Mouse (Mus musculus): ENCODE data around the gene Ace3.
"Not testable (repeated sequence)": the region's sequence is repeated elsewhere in the genome, so short reads cannot be mapped to it uniquely, and the experiment has no call there.

Gene Ace3

DNA sequence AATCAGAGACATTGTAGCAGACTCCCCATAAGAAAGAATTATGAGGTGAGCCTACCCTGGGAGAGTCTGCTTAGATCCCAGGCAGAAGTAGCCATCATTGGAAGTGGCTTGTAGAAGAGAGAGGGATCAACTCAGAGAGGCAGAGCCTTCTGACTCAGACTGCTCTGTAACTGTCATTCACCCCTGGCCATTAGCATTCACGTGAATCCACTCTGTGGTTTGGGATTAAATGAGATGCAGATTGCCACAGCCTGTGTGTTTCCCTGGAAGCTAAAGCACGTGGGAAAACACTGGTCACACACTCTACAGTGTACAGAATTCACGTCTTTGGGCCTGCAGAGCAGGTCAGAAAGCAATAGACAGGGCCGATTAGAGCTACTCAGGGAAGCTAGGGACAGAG, 10.0 kb upstream of the Ace3 start:
- DNase-seq = no peak

DNA sequence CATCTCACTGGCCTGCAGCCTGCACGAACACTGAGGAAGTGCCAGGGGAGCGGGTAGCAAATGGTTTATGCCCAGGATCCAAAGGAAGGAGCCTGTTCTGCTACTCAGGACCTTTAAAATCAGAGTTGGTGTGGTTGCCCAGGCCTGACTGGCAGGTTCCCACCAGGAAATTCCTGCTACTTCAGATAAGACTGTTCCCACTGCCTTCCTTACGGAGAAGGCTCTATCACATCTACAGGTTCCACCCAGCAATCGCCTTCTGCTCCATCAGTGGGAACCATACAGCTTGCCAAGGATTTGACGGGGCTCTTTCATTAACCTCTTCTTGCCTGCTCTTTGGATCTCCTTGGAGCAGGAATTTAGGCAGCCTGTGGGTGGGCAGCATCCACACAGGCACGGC, 7.0 kb upstream of the Ace3 start:
- DNase-seq = no peak

DNA sequence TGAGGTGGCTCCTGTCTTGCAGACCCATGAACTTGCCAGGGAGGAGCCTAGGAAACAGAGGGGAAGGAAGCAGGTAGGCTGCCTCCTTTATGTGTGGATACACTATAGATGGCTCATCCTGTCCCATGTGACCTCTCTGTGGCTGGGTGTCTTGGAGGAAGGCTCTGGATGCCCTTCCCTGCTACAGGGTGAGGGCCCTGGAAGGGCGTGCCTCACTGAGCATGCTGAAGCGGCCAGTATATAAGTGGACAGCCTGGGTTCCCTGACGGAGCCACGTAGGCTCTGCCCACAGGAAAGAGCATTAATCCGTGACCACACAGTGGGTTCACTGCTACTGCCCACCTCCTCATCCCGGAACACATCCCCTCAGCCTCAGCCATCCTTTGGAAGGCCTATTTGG, 5.0 kb upstream of the Ace3 start:
- DNase-seq = no peak

DNA sequence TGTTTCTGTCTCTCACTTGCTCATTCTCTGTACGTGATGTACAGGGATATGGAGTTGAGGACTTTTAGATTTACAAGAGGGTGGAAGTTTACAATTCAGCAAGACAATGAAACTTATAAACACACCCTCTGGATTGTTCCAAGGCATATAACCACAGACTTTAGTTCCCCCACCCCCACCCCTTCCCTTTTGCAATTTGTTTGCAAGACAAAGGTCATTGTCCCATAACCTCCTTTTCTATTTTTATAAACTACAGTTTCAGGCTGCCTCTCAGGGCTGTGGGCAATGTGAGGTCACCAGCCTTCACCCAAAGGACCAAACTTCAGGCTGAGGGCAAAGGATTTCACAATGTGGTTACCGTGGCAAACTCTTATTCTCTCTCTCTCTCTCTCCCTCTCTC, 4.2 kb upstream of the Ace3 start:
- DNase-seq = no peak

DNA sequence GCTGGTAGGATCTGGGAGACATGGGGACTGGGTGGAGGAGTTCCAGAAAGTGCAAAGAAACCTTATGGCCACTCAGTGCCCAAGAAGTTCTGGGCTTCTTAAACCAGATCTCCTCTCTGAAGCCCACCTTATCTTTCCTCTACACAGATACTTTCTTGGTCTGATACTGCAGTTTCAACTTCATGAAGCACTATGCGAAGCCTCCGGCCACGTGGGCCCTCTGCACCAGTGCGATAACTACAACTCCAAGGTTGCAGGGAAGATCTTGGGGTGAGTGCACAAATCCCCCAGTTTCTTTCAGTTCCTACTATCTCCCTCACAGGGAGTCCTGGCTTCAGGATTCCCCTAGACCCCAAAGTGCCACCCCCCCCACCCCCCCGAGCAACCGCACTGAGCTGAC, 5.6 kb downstream of the Ace3 start:
- no peak for DNase-seq

DNA sequence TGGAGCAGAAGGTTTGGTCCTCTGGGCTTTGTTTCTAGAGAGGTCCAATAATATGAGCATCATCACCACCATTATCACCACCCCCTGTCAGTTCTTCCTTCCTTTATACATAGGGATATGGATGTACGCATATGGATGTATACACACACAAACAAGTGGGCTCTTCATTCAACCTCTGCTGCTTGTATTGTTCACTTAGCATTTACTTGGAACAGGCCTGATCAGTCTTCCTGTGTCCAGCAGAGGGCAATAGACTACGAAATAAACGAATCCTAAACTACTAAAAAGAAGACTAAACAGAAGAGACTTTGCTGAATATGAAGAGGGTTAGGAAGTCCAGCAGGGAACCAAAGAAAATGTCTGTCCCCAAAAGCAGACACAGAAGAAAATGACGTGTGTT, 7.2 kb downstream of the Ace3 start:
- peak in 1 of 2 experiments; percentile 32 for DNase-seq

DNA sequence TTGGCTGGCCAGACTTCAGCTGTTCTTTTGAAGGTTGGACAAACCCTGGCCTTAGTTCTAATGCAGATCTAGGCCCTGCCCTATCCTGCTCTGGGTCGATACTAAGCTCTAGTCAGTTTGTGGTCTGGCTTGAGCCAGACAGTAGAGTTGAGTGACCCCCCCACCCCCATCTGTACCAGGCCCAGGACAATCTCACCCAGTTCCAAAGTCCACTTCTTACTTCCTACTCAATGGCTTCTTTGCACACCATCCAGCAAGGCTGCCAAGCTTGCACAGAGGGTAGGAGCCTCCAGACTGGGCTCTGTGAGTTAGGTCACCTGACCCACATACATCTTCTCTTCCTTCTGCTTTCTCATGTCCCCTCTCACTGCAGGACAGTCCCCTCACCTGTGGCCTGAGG, 10.1 kb downstream of the Ace3 start:
- DNase-seq = no peak

DNA sequence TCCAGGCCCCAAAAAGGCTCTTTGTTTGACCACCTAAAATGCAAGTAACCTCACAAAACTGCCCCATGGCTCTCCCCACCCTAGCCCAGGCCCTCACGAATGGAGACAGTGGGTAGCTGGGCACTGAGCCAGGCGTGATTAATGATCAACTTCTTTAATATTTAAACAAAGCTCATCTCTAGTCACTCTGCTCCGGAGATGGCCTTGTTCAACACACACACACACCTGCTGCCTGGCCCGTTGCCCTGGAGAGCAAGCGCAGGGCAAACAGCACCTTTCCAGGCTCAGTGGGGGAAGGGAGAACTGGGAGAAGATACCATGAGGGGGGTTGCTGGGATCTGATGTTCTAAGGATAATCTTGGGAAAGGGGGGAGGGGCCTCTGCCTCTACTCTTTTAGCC, 11.5 kb downstream of the Ace3 start:
- DNase-seq = no peak

DNA sequence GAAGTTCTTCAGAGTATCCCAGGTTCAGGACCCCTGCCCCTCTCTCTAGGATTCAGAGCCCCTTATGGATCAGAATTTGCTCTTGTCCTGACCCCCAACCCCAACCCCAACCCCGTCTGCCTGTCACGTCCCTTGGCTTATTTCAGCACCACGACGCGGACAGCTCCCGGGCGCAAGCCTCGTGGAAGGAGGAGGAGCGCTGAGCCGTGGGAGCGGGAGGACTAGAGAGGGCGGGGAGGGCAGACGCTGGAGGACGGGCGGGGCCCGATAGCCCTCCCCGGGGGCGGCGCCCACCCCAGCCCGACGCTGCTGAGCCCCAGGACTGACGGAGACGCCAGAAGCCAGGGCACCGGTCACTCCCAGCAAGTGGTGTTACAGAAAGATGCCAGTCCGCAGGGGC, 13.3 kb downstream of the Ace3 start, which contains the start of gene Kcnh6:
TSS of gene Kcnh6 (plus strand) at position 304 of the 400 bp plus-strand sequence.
- DNase-seq = no peak

DNA sequence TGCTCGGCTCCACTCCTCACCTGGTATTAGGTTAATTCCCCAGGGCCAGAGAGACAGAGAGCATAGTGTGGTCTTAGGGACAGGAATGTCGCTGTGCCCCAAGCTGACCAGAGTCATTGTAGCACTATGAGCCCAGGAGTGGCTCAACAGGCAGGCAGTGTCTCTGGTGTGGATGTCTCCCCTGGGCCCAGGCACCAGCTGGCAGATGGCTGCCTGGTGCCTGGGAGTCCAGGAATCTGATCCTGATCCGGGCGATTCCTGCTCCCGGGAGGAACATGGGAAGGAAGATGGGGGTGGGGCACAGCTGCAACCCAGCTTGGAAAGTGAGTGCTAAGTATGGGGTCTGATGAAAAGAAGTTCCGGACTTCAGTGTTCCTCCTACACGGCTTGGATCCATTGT, 18.2 kb downstream of the Ace3 start:
- no peak for DNase-seq

DNA sequence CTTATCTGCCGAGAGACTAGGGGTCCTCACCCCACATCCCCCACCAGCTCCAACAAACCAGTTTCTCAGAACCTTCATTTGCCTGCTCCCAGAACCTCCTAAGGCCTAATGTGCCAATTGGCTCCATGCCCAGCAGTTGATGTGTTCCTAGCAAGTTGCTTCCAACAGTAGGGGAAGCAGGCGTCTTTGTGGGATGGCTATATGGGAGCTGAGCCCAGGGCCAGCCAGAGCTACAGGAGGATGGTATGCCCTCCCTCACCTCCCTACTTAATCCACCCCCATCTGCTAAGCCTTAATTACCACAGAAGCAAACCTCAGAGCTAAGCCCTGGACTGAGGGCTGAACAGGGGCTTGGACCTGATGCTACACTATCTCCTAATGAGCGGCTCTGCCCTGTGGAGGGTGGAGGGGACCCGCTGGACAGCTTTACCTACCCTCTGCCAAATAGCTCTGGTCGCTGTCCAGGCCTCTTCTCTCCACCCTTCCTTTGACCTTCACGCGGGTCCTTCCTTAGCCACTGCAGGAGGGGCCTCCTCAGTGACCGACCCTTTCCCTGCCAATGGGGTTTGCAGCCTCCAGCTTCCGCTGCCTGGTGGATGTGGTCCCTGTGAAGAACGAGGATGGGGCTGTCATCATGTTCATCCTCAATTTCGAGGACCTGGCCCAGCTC, 19.2 kb downstream of the Ace3 start:
- peak; percentile 55 to 65 for DNase-seq

DNA sequence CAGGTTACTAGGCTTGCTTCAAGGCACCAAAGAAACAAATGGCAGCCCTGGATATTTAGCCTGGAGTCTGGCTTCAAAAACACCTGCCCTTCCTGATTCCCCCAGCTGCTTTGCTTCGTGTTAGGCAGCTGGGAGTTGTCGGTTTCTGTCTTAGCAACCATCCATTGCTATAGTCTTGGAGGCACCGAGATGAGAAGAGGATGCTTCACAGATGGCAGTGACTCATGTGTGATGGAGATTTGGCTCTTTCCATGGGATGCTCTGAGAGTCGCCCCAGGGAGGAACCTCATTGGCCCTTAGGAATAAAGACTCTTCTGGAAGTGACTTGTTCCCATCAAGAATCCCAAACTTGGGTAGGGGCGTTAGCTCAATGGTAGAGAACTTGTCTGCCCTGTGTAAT, 22.0 kb downstream of the Ace3 start:
- DNase-seq = no peak

DNA sequence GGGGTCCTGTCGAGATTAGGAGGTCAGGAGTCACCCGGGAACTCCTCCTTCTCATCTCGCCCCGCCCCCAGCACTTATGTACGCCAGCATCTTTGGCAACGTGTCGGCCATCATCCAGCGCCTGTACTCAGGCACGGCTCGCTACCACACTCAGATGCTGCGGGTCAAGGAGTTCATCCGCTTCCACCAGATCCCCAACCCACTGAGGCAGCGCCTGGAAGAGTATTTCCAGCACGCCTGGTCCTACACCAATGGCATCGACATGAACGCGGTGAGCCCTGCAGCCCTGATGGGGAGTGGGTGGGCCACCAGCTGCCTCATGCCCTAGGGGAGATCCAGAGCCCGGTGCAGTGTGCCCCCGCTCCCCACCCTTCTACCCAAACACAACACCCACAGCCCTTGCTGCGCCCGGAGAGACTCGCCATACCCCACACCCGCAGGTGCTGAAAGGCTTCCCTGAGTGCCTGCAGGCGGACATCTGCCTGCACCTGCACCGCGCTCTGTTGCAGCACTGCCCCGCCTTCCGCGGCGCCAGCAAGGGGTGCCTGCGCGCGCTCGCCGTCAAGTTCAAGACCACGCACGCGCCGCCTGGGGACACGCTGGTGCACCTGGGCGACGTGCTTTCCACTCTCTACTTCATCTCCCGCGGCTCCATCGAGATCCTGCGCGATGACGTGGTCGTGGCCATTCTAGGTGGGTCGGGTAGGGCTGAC, 25.7 kb downstream of the Ace3 start:
- DNase-seq = peak; percentile 26 to 32

DNA sequence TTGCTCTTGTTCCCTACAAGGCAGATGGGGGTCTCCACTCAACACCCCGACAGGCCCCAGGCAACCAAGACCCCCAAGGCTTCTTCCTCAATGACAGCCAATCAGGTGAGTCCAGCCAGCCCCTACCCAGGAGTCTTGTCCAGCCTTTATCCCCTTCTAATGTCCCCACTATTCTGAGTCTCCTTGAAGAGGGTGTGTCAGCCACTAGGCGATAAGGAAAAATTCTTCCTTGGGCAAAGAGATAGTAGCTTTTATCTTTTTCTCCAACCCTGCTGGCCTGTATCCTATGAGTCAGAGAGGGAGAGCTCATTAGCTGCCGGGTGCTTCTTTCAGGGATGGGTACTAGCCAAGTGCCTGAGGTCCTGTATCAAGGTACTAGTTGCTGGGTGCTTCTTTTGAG, 31.3 kb downstream of the Ace3 start:
- DNase-seq = no peak

DNA sequence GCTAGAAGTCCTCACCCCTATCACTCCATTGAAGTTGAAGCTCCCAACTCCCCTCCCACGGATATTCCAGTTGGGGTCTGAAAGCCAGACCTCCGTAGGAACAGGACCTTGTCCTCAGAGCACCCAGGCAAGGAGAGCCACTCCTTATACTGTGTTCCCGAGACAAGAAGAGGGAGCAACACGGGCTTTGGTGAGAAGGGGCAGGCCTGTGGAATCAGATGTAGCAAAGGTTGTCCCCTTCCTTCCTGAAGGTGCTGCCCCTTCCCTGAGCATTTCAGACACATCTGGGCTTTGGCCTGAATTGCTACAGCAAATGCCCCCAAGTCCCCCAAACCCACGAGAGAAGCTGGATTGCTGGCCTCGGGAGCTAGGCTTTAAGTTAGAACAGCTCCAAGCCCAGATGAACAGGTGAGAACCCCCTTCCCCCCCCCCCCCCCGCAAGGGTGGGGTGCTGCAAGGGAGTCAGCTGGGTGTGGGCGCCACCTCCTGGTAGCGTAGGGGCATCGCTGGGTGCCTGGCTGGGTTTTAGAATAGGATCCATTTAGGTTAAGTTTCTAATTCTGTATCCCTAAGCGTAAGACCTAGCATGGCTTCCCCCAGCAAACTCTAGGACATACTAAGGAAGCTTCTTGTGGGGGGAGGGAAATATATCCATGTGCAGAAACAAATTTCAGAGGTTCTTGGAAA, 32.1 kb downstream of the Ace3 start:
- peak; percentile 72 to 79 for DNase-seq

DNA sequence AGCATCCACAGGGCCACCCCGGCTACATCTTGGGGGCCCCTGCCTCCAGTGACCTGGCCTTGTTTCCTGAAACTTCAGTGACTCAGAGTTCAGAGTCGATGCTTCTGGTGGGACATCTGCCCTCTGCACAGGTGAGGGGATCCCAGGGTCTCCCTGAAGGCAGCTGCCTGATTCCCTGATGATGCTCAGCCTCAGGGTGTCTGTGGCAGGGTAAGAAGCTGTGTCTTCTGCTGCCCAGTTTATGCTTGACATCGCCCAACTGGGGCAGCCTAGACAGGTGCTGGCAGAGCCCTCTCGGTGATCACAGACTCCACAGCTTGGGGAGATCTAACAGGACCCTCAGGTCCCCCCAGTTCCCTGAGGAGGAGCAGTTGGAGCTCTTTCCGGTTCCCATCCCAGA, 33.1 kb downstream of the Ace3 start:
- DNase-seq = no peak

DNA sequence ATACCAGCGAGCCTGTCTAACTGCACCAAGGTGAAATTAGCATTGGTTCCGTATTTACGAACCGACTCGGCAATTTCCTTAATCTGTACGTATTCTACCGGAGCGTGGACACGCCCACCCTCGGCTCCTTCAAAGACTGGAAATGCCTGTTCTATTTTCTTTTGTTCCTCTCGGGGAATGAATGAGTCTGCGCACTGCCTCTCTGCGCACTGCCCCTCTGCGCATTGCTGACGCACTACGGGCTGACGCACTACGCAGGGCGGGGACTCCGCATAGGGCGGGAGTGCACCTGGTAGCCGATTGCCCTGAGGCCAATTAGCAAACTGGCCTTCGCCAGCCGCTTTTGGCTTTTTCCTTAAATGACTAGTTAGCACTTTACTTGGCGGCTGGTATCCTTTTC, 37.6 kb downstream of the Ace3 start:
- not testable (repeated sequence) for DNase-seq

DNA sequence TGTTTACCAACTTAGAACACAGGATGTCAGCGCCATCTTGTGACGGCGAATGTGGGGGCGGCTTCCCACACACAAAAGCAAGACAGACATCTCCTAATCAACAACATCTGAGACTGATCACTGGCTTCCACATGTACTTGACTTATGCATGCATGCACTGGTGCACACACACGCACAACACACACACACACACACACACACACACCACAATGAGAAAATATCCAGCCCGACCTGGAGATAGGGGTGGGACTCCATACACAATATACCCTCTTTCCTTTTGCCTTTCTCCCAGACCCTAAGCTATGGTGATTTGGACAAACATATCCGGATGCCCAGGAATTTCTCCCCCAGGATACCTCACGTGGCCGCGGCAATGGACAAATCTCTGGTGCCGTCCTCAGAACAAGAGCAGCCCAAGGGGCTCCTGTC, 39.0 kb downstream of the Ace3 start:
- DNase-seq = peak in 1 of 2 experiments; percentile 36

DNA sequence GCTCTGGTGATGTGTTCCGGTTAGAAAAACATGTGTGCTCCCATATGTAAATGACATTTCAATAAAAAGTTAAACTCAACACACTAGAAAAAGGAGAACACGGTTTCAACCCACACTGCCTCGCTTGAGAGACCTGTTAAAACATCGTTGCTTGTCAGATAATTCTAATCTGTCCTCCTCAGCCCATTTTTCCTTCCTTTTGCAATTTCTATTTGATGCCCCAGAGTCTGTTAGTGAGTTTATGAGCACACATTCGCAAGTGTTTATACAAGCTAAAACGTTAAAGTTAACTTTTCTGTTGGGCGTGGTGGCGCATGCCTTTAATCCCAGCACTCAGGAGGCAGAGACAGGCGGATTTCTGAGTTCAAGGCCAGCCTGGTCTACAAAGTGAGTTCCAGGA, 40.5 kb downstream of the Ace3 start:
- DNase-seq = no peak

DNA sequence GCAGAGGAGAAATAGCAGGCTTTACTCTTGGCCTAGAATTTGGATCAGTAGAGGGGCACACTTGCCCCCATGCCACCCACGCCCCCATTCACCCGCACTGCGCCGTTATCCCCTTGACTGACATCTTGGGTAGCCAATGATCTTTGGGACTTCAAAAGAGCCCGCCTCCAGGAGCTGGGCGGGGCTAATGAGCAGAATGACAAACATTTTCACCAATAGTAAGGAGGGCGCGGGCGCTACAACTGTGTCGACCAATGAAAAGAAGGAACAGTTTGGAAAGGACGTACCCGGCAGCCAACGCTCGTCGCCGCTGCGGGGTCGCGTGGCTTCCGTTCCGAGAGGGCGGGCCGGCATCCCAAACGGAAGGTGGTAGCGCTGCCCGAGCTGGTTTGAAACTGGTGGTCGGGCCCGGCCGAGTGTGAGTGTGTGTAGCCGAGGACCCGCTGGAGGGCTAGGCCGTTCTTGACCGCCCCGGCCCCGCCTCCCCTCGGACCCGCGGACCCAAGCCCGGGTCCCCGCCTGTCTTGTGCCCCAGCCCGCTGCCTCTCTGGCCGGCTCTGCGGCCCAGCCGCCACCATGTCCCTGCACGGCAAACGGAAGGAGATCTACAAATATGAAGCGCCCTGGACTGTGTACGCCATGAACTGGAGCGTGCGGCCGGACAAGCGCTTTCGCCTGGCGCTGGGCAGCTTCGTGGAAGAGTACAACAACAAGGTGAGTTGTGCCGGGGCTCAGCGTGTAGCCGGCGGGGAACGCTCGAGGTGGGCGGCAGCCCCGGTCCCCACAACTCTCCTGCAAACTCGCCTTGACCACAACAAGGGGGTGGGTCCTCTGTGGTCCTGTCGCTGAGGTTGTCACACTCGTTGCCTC, 42.3 kb downstream of the Ace3 start, which contains the start of gene Dcaf7:
TSS of gene Dcaf7 (plus strand) at position 325 of the 870 bp plus-strand sequence.
- DNase-seq = peak; percentile 96 to 100

DNA sequence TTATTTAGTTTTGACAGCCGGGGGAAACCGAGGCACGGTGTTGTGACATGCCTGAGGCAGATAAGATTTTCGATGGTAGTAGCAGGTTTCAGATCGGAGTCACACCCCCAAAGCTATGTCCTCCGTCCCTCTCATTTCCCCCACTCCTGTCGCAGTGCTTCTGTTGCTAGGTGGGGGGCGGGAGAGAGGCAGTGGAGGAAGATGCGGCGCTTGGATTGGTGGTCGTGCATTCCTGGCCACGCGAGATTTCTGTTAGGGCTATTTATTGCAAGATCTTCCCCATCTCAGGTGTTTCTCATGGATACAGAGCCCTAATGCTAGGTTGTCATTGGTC, 42.9 kb downstream of the Ace3 start:
- DNase-seq = peak; percentile 40 to 58

DNA sequence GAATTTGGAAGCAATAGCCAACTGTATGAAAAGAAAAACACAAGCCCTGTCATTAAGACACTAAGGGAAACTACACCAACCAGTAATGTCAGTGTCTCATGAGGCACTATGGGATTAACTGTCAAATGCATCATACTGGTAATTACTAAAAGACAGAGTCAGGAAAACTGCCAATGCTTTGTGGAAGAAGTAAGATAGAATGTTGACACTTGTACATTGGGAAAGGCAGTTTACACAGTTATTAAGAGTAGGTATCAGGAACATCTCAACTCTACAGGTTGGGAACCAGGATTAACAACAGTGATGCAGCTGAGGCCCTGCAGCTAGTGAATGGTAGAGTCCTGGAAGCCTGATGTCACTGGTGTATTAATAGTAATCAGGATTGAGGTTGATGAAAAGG, 49.9 kb downstream of the Ace3 start:
- no peak for DNase-seq

DNA sequence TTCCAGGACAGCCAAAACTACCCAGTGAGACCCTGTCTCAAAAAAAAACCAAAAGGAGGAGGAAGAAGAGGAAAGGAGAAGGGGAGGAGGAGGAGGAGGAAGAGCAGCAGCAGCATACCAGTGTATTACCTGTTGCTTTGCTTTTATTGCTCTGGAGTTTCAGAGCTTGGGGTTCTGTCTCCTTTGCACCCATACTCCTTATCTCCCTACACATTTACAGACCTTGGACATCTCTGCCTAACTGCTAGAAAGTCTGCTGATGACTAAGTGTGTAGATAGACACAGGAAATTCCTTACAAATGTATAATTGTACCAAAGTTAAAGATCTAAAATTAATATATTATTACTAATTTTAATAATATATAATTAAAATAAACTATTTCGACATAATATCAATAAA, 50.8 kb downstream of the Ace3 start:
- DNase-seq = no peak
